Mouse (Mus musculus) adrenal gland, postnatal 14 days (tissue): ENCODE measurements at regions not wholly inside any gene's neighbourhood (a gene's known extent, or its start where the extent isn't known, plus 50 kb on each side); places are given as distances from the start of the nearest gene placed in this dataset.
A peak's percentile ranks its signal among the peaks of the same experiment; 100 is the strongest.

ENCODE experiments used
- DNase-seq: peaks from one replicate; pipeline ENCODE4 v3.0.0; 2021; ENCODE audit warnings: mixed read lengths

GRCm38 (mm10) chr15:68635633-68636032, 2134.9 kb upstream of the Lrrc6 start:
- no peak for DNase-seq

GRCm38 (mm10) chr15:68626976-68627375, 2126.3 kb upstream of the Lrrc6 start:
- no peak for DNase-seq

GRCm38 (mm10) chr15:68624831-68625230, 2124.1 kb upstream of the Lrrc6 start:
- DNase-seq, result no peak

GRCm38 (mm10) chr15:68620417-68621214, 2119.9 kb upstream of the Lrrc6 start:
- DNase-seq, result no peak

- peak; percentile 10 for DNase-seq
Measured at GRCm38 (mm10) chr15:68606110-68606791, 2105.5 kb upstream of the Lrrc6 start.

- no peak for DNase-seq
Measured at GRCm38 (mm10) chr15:68605478-68605877, 2104.8 kb upstream of the Lrrc6 start.

GRCm38 (mm10) chr15:68582177-68582576, 2081.5 kb upstream of the Lrrc6 start:
- no peak for DNase-seq

- DNase-seq, result no peak
Measured at GRCm38 (mm10) chr15:68579486-68579885, 2078.8 kb upstream of the Lrrc6 start.

- no peak for DNase-seq
Measured at GRCm38 (mm10) chr15:68560654-68561053, 2059.9 kb upstream of the Lrrc6 start.

GRCm38 (mm10) chr15:68556133-68556532, 2055.4 kb upstream of the Lrrc6 start:
- DNase-seq, result no peak

- no peak for DNase-seq
Measured at GRCm38 (mm10) chr15:68536055-68536325, 2035.3 kb upstream of the Lrrc6 start.

GRCm38 (mm10) chr15:68535297-68536054, 2034.8 kb upstream of the Lrrc6 start:
- DNase-seq, result no peak

GRCm38 (mm10) chr15:68520759-68521158, 2020.0 kb upstream of the Lrrc6 start:
- DNase-seq, result no peak

GRCm38 (mm10) chr15:68512431-68512830, 2011.7 kb upstream of the Lrrc6 start:
- no peak for DNase-seq

- DNase-seq, result no peak
Measured at GRCm38 (mm10) chr15:68508190-68508589, 2007.5 kb upstream of the Lrrc6 start.

- DNase-seq, result no peak
Measured at GRCm38 (mm10) chr15:68506093-68506492, 2005.4 kb upstream of the Lrrc6 start.

- DNase-seq, result no peak
Measured at GRCm38 (mm10) chr15:68496438-68496837, 1995.7 kb upstream of the Lrrc6 start.

GRCm38 (mm10) chr15:68484789-68485188, 1984.1 kb upstream of the Lrrc6 start:
- DNase-seq, result no peak

GRCm38 (mm10) chr15:68477745-68478144, 1977.0 kb upstream of the Lrrc6 start:
- DNase-seq, result no peak

GRCm38 (mm10) chr15:68471928-68472327, 1971.2 kb upstream of the Lrrc6 start:
- DNase-seq, result no peak

- no peak for DNase-seq
Measured at GRCm38 (mm10) chr15:68462851-68463250, 1962.1 kb upstream of the Lrrc6 start.

- DNase-seq, result no peak
Measured at GRCm38 (mm10) chr15:68457239-68457638, 1956.5 kb upstream of the Lrrc6 start.

GRCm38 (mm10) chr15:68451971-68452370, 1951.3 kb upstream of the Lrrc6 start:
- no peak for DNase-seq
